Mouse (Mus musculus) megakaryocyte, embryonic 14.5 days (primary cell): ENCODE data around the gene Npas3.

Source experiments
- FLI1 ChIP-seq: IDR thresholded peaks from 2 replicates; pipeline ENCODE4 v1.6.1; 2012; ENCODE audit warnings: low read length, inconsistent platforms, mixed read lengths
- GATA1 ChIP-seq: IDR thresholded peaks from 3 replicates; pipeline ENCODE4 v1.6.1; 2012; ENCODE audit warnings: mixed read lengths, low read length, inconsistent platforms, borderline replicate concordance

- no peak for TF ChIP-seq GATA1
- no peak for TF ChIP-seq FLI1
Observed at GRCm38 (mm10) chr12:54074012-54074411, 825.5 kb downstream of the Npas3 start.
